Mouse (Mus musculus): ENCODE data around the gene Olfr155. TPM values are rescaled to one million over a fixed set of nuclear protein-coding genes. Genes with fewer than 3 reads are reported as not detected.

The Olfr155 gene
- not detected in 2 replicates for polyA plus RNA-seq (2014; fragmentation: Nextera tagmentation; extraction: Ambion mirVana)

GRCm38 (mm10) chr4:43851265-43851664 lies at the start of gene Olfr155:
TSS of gene Olfr155 (plus strand) at chr4:43851565.
- Histone ChIP-seq H3K36me3 (ENCODE audit: control insufficient read depth, insufficient read depth, low read length) (no peaks in the 10 kb centered on the region), H3K4me1 (ENCODE audit: control insufficient read depth, insufficient read depth, low read length) (no peaks in the 10 kb centered on the region), H3K27ac (replicated peaks; ENCODE audit: low read depth, low read length) (no peak within 1 kb of the TSS), H3K9me3 (ENCODE audit: control insufficient read depth, low read length) (no peaks in the 10 kb centered on the region), H3K4me2 (ENCODE audit: low read length) (no peak within 1 kb of the TSS), H3K4me3 (replicated peaks; ENCODE audit: low read depth, low read length) (no peak within 1 kb of the TSS), H3K27me3 (ENCODE audit: control insufficient read depth, insufficient read depth, low read length) (no peaks in the 10 kb centered on the region), H3K9ac (replicated peaks; ENCODE audit: low read length) (no peak within 1 kb of the TSS)
- WGBS: 84% methylated on average over 6 of the region's 6 CpGs
- DNase-seq (no peak), ATAC-seq (ENCODE audit: low FRiP score, low TSS enrichment) (no peak)

GRCm38 (mm10) chr4:43822896-43823550 lies 28.3 kb upstream of the Olfr155 start:
- DNase-seq (no peak), ATAC-seq (ENCODE audit: low FRiP score, low TSS enrichment) (no peak)
- Histone ChIP-seq H3K27ac (replicated peaks; ENCODE audit: low read depth, low read length) (no peak overlapping the region), H3K4me1 (ENCODE audit: control insufficient read depth, insufficient read depth, low read length) (no peaks in the 10 kb centered on the region), H3K36me3 (ENCODE audit: control insufficient read depth, insufficient read depth, low read length) (no peaks in the 10 kb centered on the region), H3K27me3 (ENCODE audit: control insufficient read depth, insufficient read depth, low read length) (no peaks in the 10 kb centered on the region), H3K4me3 (replicated peaks; ENCODE audit: low read depth, low read length) (no peak overlapping the region), H3K9ac (replicated peaks; ENCODE audit: low read length) (no peak overlapping the region), H3K4me2 (ENCODE audit: low read length) (no peak overlapping the region), H3K9me3 (ENCODE audit: control insufficient read depth, low read length) (no peaks in the 10 kb centered on the region)
- WGBS: 90% methylated on average over 13 of the region's 13 CpGs

- H3K9me3 ChIP-seq (ENCODE audit: control insufficient read depth, low read length): no peaks in the 10 kb centered on the region
Measured at GRCm38 (mm10) chr4:43823845-43824337, 27.5 kb upstream of the Olfr155 start, which contains the start of gene Olfr156. TSS of gene Olfr156 (minus strand) at chr4:43823895.

GRCm38 (mm10) chr4:43828806-43829205 lies 22.6 kb upstream of the Olfr155 start:
- H3K4me1 ChIP-seq (ENCODE audit: control insufficient read depth, insufficient read depth, low read length): no peaks in the 10 kb centered on the region
- H3K27ac ChIP-seq (replicated peaks; ENCODE audit: low read depth, low read length): no peak overlapping the region
- H3K9ac ChIP-seq (replicated peaks; ENCODE audit: low read length): no peak overlapping the region
- H3K9me3 ChIP-seq (ENCODE audit: control insufficient read depth, low read length): no peaks in the 10 kb centered on the region
- DNase-seq (no peak), ATAC-seq (ENCODE audit: low FRiP score, low TSS enrichment) (no peak)
- no peak overlapping the region for H3K4me3 ChIP-seq (replicated peaks; ENCODE audit: low read depth, low read length)
- H3K4me2 ChIP-seq (ENCODE audit: low read length): no peak overlapping the region
- WGBS: 93% methylated on average over 4 of the region's 4 CpGs
- no peaks in the 10 kb centered on the region for H3K36me3 ChIP-seq (ENCODE audit: control insufficient read depth, insufficient read depth, low read length)
- no peaks in the 10 kb centered on the region for H3K27me3 ChIP-seq (ENCODE audit: control insufficient read depth, insufficient read depth, low read length)

More at GRCm38 (mm10) chr4:43823845-43824337, 27.5 kb upstream of the Olfr155 start, which contains the start of gene Olfr156:
- H3K9ac ChIP-seq (replicated peaks; ENCODE audit: low read length): no peak within 1 kb of the TSS
- DNase-seq: peak; percentile 66
- no peaks in the 10 kb centered on the region for H3K4me1 ChIP-seq (ENCODE audit: control insufficient read depth, insufficient read depth, low read length)
- no peak within 1 kb of the TSS for H3K4me2 ChIP-seq (ENCODE audit: low read length)
- no peak within 1 kb of the TSS for H3K27ac ChIP-seq (replicated peaks; ENCODE audit: low read depth, low read length)
- WGBS: 11% methylated on average over 7 of the region's 7 CpGs
- no peak within 1 kb of the TSS for H3K4me3 ChIP-seq (replicated peaks; ENCODE audit: low read depth, low read length)
- H3K36me3 ChIP-seq (ENCODE audit: control insufficient read depth, insufficient read depth, low read length): no peaks in the 10 kb centered on the region
- no peaks in the 10 kb centered on the region for H3K27me3 ChIP-seq (ENCODE audit: control insufficient read depth, insufficient read depth, low read length)
- ATAC-seq (ENCODE audit: low FRiP score, low TSS enrichment): no peak

- no peaks in the 10 kb centered on the region for H3K9me3 ChIP-seq (ENCODE audit: control insufficient read depth, low read length)
- no peak overlapping the region for H3K9ac ChIP-seq (replicated peaks; ENCODE audit: low read length)
- no peaks in the 10 kb centered on the region for H3K27me3 ChIP-seq (ENCODE audit: control insufficient read depth, insufficient read depth, low read length)
- no peaks in the 10 kb centered on the region for H3K36me3 ChIP-seq (ENCODE audit: control insufficient read depth, insufficient read depth, low read length)
- no peak overlapping the region for H3K27ac ChIP-seq (replicated peaks; ENCODE audit: low read depth, low read length)
- DNase-seq (no peak), ATAC-seq (ENCODE audit: low FRiP score, low TSS enrichment) (no peak)
- 77% methylated on average over 5 of the region's 5 CpGs for WGBS
- no peak overlapping the region for H3K4me2 ChIP-seq (ENCODE audit: low read length)
- no peak overlapping the region for H3K4me3 ChIP-seq (replicated peaks; ENCODE audit: low read depth, low read length)
- no peaks in the 10 kb centered on the region for H3K4me1 ChIP-seq (ENCODE audit: control insufficient read depth, insufficient read depth, low read length)
Measured at GRCm38 (mm10) chr4:43832031-43832430, 19.3 kb upstream of the Olfr155 start.

- H3K4me3 ChIP-seq (replicated peaks; ENCODE audit: low read depth, low read length): no peak overlapping the region
- H3K36me3 ChIP-seq (ENCODE audit: control insufficient read depth, insufficient read depth, low read length): no peaks in the 10 kb centered on the region
- no peak overlapping the region for H3K9ac ChIP-seq (replicated peaks; ENCODE audit: low read length)
- H3K9me3 ChIP-seq (ENCODE audit: control insufficient read depth, low read length): no peaks in the 10 kb centered on the region
- no peaks in the 10 kb centered on the region for H3K27me3 ChIP-seq (ENCODE audit: control insufficient read depth, insufficient read depth, low read length)
- 74% methylated on average over 5 of the region's 5 CpGs for WGBS
- H3K27ac ChIP-seq (replicated peaks; ENCODE audit: low read depth, low read length): no peak overlapping the region
- ATAC-seq (ENCODE audit: low FRiP score, low TSS enrichment) (no peak), DNase-seq (no peak)
- no peak overlapping the region for H3K4me2 ChIP-seq (ENCODE audit: low read length)
- no peaks in the 10 kb centered on the region for H3K4me1 ChIP-seq (ENCODE audit: control insufficient read depth, insufficient read depth, low read length)
Measured at GRCm38 (mm10) chr4:43833752-43834151, 17.6 kb upstream of the Olfr155 start.

- H3K27me3 ChIP-seq (ENCODE audit: control insufficient read depth, insufficient read depth, low read length): no peaks in the 10 kb centered on the region
- no peak overlapping the region for H3K27ac ChIP-seq (replicated peaks; ENCODE audit: low read depth, low read length)
- no peaks in the 10 kb centered on the region for H3K9me3 ChIP-seq (ENCODE audit: control insufficient read depth, low read length)
- no peak overlapping the region for H3K9ac ChIP-seq (replicated peaks; ENCODE audit: low read length)
- H3K36me3 ChIP-seq (ENCODE audit: control insufficient read depth, insufficient read depth, low read length): no peaks in the 10 kb centered on the region
- no peak overlapping the region for H3K4me3 ChIP-seq (replicated peaks; ENCODE audit: low read depth, low read length)
- no peak for ATAC-seq (ENCODE audit: low FRiP score, low TSS enrichment)
- H3K4me2 ChIP-seq (ENCODE audit: low read length): no peak overlapping the region
- 71% methylated on average over 4 of the region's 4 CpGs for WGBS
- no peak for DNase-seq
- H3K4me1 ChIP-seq (ENCODE audit: control insufficient read depth, insufficient read depth, low read length): no peaks in the 10 kb centered on the region
Measured at GRCm38 (mm10) chr4:43834749-43835148, 16.6 kb upstream of the Olfr155 start.

GRCm38 (mm10) chr4:43838326-43838725 lies 13.0 kb upstream of the Olfr155 start:
- H3K36me3 ChIP-seq (ENCODE audit: control insufficient read depth, insufficient read depth, low read length): no peaks in the 10 kb centered on the region
- no peaks in the 10 kb centered on the region for H3K4me1 ChIP-seq (ENCODE audit: control insufficient read depth, insufficient read depth, low read length)
- DNase-seq (no peak), ATAC-seq (ENCODE audit: low FRiP score, low TSS enrichment) (no peak)
- no peak overlapping the region for H3K4me2 ChIP-seq (ENCODE audit: low read length)
- no peak overlapping the region for H3K27ac ChIP-seq (replicated peaks; ENCODE audit: low read depth, low read length)
- H3K9me3 ChIP-seq (ENCODE audit: control insufficient read depth, low read length): no peaks in the 10 kb centered on the region
- no peak overlapping the region for H3K4me3 ChIP-seq (replicated peaks; ENCODE audit: low read depth, low read length)
- WGBS: 75% methylated on average over 3 of the region's 3 CpGs
- H3K27me3 ChIP-seq (ENCODE audit: control insufficient read depth, insufficient read depth, low read length): no peaks in the 10 kb centered on the region
- H3K9ac ChIP-seq (replicated peaks; ENCODE audit: low read length): no peak overlapping the region

GRCm38 (mm10) chr4:43840101-43840500 lies 11.3 kb upstream of the Olfr155 start, which contains the start of gene Olfr157:
TSS of gene Olfr157 (minus strand) at chr4:43840201.
- ATAC-seq (ENCODE audit: low FRiP score, low TSS enrichment): no peak
- H3K4me1 ChIP-seq (ENCODE audit: control insufficient read depth, insufficient read depth, low read length): no peaks in the 10 kb centered on the region
- H3K9ac ChIP-seq (replicated peaks; ENCODE audit: low read length): no peak within 1 kb of the TSS
- no peak within 1 kb of the TSS for H3K27ac ChIP-seq (replicated peaks; ENCODE audit: low read depth, low read length)
- H3K4me2 ChIP-seq (ENCODE audit: low read length): no peak within 1 kb of the TSS
- no peaks in the 10 kb centered on the region for H3K36me3 ChIP-seq (ENCODE audit: control insufficient read depth, insufficient read depth, low read length)
- no peaks in the 10 kb centered on the region for H3K27me3 ChIP-seq (ENCODE audit: control insufficient read depth, insufficient read depth, low read length)
- no peak for DNase-seq
- no peak within 1 kb of the TSS for H3K4me3 ChIP-seq (replicated peaks; ENCODE audit: low read depth, low read length)
- 66% methylated on average over 1 of the region's 1 CpGs for WGBS
- H3K9me3 ChIP-seq (ENCODE audit: control insufficient read depth, low read length): no peaks in the 10 kb centered on the region
